Mouse (Mus musculus): ENCODE results near the gene Atg4d.
A peak's percentile ranks its signal among the peaks of the same experiment; 100 is the strongest.
"Not testable (repeated sequence)": the region's sequence is repeated elsewhere in the genome, so short reads cannot be mapped to it uniquely, and the experiment has no call there.

The Atg4d gene

DNA sequence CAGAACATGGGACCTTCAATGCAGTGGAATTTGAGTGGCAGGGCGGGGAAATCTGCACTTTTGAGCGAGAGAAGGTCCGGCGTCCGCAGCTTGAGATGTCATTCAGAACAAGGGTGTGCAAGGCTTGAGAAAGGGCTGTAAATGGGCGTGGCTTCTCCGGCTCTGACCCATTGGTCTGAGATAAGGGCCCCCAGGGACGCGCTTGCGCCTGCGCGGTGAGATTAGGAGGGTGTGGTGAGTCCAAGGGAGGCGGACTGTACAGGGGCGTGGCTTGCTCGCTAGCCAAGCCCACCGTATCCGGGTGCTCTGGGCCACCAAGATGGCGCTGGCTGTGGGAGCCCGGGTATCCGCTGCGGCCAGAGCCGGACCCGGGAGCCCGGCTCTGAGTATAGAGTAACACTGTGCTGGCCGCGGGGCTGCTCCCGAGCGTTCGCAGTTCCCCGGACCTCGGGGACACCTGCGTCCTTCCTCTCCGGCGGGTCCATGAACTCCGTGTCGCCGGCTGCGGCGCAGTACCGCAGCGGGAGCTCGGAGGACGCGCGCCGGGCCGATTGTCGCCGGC is at the start of gene Atg4d:
Atg4d (plus strand) TSS at position 294 of the 562 bp plus-strand sequence.
- DNase-seq (ENCODE audit: low read depth, low spot score): peak; percentile 99

DNA sequence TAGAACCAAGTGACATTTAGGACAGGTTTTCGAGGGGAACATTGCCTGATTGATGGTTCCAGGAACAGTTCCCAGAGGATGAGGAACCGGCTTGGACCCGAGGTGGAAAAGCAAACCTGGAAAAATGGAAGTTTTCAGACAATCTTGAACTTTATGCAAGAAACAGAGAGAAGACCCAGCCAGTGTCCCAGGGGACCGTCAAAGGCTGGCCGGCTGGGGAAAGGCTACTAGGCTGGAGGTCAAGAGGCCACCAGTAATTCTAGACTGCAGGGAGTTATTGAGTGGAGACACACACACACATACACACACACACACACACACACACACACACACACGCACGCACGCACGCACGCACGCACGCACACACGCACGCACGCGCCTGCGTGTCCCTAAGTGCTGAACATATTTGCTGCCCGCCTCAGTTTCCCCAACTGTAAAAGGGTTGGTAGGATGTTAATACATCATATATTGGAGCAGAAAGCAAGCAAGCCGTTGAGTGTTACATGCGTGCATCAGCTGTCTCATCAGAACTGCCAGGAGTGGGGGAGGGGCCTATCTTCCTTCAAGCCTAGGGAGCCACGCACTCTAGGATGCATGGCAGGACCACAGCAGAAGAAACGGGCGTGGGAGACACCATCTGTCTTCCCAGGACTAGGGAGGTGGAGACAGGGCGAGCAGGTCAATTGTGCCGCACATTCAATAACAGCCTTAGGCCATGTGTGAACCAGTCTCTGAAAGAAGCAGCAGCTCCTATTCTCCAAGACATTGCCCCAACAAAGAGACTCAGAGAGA is 48.8 kb upstream of the Atg4d start:
- no peak for DNase-seq (ENCODE audit: low read depth, low spot score)

DNA sequence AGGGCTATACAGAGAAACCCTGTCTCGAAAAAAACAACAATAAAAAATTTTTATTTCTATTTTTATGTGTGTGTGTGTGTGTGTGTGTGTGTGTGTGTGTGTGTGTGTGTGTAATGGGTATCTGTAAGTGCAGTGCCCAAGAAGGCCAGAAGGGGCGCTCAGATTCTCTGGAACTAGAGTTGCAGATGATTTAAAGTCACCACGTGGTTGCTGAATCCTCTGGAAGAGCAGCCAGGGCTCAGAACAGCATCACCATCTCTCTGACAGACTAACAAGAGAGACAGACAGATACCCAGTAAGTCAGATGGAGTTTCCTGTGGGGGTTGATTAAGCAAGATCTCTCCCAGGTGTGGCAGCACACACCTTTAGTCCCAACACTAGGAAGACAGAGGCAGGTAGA is 45.3 kb upstream of the Atg4d start:
- no peak for DNase-seq (ENCODE audit: low read depth, low spot score)

DNA sequence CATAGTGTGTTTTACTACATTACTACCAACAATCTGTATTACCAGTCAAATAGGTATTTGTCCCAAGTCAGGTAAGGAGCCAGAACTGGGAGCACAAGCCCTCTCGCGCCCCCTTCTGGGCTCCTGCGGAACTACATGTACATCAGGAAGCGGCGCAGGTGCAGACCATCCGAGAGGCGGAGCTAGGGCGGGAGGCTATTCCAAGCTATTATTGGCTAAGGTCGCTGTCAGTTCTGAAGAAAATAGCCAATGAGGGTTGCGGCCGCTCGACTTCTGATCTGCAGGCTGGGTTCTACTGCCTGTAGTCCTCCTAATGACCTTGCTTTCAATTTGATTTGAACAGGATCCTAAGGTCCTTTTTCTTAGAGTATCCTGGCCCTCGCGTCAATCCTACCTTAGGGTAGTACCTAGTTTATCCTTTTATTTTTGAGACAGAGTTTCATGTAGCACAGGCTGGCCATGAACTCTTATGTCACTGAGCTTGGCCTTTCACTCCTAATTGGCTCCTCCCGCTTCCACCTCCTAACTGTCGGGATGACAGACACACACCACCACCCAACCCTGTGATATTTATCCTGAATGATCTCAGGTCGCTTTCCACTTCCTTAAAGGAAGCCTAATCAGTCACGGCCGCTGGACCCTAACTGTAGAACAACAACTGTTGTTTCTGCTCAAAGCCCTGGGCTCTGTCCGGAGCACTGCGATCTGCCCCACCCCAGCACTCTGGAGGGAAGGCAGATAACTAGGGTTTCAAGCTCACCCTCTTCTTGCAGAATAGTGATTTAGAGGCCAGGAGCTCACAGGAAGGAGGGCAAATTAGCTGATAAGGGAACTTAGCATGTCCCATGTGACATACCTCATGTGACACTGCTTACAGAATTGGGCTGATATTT is 44.4 kb upstream of the Atg4d start:
- peak; percentile 78 for DNase-seq (ENCODE audit: low read depth, low spot score)

DNA sequence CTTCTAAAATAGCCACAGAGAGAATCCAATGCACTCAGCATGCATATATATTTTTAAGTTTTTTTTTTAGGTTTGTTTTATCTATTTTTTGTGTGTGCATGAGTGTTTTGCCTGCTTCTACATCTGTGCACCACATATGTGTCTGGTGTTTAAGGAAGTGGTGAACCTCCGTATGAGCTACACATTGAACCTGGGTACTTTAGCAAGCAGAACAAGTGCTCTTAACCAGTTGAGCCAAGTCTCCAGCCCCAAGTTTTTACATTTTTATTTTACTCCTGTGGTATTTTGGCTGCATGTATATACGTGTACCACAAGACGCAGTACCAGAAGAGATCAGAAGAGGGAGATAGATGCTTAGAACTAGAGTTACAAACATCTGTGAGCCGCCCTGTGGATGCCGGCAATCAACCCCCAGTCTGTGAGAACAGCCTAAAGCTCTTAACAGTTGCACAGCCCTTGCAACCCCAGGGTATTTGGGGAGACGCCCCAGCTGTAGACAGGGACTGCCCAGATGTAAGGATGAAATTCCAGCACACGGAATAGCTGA is 43.6 kb upstream of the Atg4d start:
- peak; percentile 62 for DNase-seq (ENCODE audit: low read depth, low spot score)

DNA sequence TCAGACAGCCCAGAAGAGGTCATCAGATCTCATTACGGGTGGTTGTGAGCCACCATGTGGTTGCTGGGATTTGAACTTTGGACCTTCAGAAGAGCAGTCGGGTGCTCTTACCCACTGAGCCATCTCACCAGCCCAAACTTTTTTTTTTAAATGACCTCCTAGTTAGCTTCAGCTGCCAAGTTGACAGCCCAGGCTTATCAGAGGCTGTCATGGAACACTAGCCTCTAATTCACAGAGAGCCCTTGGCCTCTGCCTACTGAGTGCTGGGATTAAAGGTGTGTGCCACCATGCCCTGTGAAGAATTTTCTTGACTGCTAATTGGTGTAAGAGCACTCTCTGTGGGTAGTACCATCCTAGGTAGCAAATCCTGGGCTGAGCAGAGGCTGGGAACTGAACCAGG is 41.6 kb upstream of the Atg4d start:
- not testable (repeated sequence) for DNase-seq (ENCODE audit: low read depth, low spot score)

- no peak for DNase-seq (ENCODE audit: low read depth, low spot score)
Observed at GRCm38 (mm10) chr9:21223906-21224305, 41.2 kb upstream of the Atg4d start.

DNA sequence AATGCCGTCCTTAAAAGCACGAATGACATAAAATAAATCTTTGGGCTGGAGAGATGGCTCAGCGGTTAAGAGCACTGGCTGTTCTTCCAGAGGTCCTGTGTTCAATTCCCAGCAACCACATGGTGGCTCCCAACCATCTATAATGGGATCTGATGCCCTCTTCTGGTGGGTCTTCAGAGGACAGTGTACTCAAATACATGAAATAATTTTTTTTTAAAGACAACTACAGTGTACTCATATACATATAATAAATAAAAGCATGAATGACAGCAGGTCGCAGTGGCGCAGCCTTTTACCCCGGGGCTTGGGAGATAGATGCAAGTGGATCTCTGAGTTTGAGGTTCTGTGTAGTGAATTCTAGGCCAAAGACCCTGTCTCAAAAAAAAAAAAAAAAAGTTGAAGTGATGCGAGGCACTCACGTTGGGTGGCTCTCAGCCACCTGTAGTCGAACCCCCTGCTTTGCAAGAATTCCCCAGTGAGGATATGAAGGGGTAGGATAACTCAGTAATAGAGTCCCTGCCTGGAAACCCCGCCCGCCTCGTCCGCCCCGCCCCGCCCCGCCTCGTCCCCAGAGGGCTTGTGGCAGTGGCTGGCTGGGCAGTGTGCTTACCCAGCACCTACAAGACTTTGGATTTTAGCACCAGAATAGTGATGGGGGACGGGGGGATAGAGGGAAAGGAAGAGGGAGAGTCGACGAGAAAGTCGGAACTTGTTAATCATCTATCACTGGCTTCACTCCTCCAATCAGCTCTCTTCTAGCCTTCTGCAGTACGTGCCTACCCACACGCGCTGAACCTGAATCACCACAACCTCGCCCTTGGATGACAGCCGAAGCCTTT is 40.3 kb upstream of the Atg4d start:
- DNase-seq (ENCODE audit: low read depth, low spot score): peak; percentile 45

DNA sequence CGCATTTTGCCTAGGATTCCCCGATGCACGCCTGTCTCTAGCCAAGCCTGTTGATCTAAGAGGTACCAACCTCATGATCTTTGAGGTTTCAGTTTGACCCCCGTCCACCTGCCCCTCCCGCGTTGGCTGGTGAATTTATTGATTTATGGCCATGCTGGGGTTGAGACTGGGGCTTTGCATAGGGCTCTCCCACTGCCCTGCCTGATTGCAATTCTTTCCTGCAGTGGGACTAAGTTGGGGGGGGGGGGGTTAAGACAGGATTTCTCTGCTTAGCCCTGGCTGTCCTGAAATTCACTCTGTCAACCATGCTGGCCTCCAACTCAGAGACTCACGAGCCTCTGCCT is 39.7 kb upstream of the Atg4d start:
- DNase-seq (ENCODE audit: low read depth, low spot score): no peak

DNA sequence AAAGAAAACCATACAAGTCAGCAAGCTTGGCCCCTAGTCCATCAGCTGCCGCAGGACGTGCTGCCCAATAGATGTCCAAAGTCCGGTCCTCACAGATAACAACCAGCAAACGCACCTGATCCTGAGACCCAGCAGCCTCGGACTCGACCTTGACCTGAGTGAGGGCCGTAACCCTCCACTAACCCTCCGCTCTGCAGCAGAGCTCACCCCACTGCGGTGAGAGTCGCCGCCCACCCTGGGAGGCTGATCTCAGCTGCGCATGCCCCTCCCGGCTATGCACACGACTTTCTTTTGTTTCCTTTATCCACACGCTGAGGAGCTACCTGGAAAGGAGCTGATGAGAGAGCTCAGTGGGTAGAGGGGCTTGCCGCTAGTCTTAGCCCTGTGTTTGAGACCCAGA is 37.8 kb upstream of the Atg4d start:
- no peak for DNase-seq (ENCODE audit: low read depth, low spot score)

DNA sequence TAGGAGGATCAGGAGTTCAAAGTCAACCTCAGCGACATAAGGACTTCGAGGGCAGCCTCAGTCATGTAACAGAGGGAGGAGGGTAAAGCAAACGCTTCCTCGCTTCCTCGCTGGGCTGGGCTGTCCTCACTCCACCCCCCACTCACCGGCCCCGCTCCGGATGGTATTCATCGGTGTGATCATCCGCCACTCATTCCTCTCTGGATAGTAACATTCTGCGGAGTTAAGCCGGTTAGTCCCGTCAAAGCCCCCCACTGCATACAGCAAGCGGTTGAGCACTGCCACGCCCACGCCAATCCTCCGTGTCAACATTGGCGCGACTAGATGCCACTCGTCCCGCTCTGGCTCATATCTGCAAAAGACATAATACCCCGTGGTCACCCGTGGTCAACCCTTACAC is 33.5 kb upstream of the Atg4d start:
- DNase-seq (ENCODE audit: low read depth, low spot score): no peak

GRCm38 (mm10) chr9:21232867-21233266 is 32.2 kb upstream of the Atg4d start:
- no peak for DNase-seq (ENCODE audit: low read depth, low spot score)

DNA sequence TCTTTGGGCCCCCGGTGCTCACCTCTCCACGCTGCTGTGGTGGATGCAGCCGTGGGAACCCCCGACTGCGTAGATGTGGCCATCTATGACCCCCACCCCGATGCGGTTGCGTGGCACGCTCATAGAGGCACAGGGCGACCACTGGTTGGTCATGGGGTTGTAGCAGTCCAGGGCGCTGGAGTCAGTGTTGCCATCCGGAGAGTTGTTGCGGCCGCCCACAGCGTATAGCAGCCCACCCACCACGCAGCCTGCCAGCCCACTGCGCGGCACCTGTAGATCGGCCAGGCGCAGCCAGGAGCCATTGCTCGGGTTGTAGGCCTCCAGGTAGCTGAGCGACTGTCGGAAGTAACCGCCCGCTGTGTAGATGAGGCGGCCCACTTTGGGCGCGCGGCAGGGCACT is 31.7 kb upstream of the Atg4d start:
- no peak for DNase-seq (ENCODE audit: low read depth, low spot score)

- DNase-seq (ENCODE audit: low read depth, low spot score): no peak
Observed at GRCm38 (mm10) chr9:21233805-21234204, 31.3 kb upstream of the Atg4d start.

DNA sequence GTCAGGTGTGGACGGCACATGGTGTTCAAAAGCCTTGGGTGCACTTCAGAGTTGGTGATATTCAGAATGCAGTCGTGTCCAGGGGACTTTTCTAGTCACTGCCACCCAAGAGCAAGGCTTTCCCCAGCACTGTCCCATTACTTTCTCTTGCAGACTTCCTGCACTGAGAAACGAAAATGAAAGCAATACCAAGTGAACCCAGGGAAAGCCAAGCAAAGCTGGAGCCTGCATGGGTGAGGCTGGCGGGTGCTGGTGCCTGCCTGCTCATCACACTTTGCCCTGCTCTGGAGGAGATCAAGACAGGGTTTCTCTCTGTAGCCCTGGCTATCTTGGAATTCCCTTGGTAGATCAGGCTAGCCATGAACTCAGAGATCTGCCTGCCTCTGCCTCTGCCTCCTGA is 29.8 kb upstream of the Atg4d start:
- no peak for DNase-seq (ENCODE audit: low read depth, low spot score)

- no peak for DNase-seq (ENCODE audit: low read depth, low spot score)
Observed at GRCm38 (mm10) chr9:21236991-21237367, 28.1 kb upstream of the Atg4d start.

DNA sequence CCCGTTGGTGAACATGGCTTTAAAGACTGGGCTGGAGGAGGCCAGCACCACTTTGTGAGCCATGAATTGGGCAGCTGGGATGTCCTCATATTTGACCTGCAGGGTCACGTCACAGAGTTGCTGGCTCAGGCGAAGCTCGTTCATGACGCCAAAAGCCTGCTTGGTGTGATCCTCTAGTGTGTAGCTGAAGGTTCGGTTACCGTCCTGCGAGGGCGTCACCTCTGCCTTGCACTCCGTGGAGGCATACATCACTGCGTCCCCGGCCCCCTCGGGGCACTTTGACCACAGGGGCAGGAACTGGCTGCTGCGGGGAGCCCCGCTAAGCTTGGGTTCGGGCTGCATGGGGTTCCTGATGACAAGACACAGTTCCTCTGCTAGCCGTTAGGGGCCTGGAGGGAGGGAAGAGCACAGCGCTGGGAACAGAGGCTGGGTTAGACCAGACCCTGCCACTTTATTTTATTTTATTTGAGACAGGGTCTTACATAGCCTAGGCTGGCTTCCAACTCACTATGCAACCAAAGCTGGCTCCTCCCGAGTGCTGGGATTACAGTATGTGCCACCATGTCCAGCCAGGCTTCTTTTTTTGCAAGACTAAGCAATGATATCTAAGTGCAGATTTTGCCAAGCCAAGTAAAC is 27.6 kb upstream of the Atg4d start:
- no peak for DNase-seq (ENCODE audit: low read depth, low spot score)

DNA sequence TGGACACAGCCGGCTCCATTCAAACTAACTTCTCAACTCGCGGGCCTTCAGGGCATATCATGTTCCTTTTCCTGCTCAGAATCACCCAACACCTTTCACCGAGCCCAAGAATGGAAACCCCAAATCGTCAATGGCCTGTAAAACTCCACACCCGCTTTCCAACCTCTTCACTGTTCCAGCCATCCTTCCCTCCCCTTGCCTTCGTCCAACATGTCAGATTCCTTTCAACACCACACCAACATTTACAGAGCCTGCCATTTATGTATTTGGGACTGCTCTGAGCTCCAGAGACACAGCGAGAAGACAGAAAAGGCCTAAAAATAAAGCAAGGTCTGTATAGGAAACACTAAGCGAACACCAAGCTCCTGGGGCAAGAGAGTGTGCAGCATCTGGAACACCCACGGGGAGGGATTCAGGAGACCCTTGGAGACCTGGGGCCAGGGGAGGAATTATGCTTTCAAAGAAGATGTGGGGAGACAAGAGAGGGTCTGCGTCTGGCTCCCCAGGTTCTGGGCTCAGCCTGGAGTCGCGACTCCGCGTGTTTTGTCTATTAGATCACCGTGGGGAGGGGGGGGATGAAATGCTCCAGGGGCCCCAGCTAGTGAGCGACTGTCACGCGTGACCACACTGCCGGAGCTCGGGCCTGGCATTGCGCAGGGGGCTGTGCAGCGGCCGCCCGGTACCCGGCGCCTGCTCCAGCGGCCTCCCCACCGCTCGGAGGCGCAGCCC is 26.9 kb upstream of the Atg4d start:
- no peak for DNase-seq (ENCODE audit: low read depth, low spot score)

DNA sequence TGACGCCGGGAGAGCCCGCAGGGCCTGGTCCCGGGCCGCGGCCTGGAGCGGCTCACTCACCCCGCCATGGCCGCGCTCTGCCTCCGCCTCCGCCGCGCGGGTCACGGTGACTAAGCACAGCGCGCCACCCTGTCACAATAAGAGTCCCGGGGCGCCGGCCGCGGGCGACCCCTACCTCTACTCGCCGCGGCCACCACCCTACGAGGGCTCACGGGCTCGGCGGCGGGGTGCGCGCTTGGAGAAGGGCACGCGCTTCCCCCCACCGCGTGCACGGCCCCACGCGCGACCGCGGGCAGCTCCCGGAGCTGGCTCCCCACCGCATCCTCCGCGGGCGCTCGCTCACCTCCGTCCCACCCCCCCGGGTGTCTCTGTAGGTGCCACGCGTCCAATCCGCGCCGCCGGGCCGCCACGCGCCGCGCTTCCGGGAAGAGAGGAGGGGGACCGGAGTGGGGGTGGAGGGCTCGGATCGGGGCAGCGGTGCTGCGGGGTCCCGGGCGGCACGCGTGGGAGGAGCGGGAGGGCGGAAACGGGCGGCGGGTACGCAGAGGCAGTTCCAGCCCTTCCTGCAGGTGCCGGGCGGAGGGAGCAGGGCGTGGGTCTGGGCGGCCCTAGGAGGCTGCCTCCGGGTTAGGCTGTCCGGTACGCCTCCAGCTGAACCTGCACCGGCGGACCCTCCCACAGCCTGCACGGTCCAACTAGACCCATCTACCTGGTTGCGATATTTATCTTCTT is 26.2 kb upstream of the Atg4d start, which contains the start of gene Keap1:
Keap1 (minus strand) TSS at position 629 of the 732 bp plus-strand sequence.
- DNase-seq (ENCODE audit: low read depth, low spot score): peak; percentile 54

GRCm38 (mm10) chr9:21239465-21239848 is 25.6 kb upstream of the Atg4d start:
- no peak for DNase-seq (ENCODE audit: low read depth, low spot score)

Data from embryo, embryonic 11.5 days (tissue).